Mouse (Mus musculus) Muller cell, postnatal 12 days (primary cell): ENCODE results near the gene Msl1.

Experiments
- DNase-seq: peaks from one replicate; pipeline ENCODE4 v3.0.0-alpha.2; 2015; ENCODE audit errors: inconsistent ontology term

Gene Msl1

DNA sequence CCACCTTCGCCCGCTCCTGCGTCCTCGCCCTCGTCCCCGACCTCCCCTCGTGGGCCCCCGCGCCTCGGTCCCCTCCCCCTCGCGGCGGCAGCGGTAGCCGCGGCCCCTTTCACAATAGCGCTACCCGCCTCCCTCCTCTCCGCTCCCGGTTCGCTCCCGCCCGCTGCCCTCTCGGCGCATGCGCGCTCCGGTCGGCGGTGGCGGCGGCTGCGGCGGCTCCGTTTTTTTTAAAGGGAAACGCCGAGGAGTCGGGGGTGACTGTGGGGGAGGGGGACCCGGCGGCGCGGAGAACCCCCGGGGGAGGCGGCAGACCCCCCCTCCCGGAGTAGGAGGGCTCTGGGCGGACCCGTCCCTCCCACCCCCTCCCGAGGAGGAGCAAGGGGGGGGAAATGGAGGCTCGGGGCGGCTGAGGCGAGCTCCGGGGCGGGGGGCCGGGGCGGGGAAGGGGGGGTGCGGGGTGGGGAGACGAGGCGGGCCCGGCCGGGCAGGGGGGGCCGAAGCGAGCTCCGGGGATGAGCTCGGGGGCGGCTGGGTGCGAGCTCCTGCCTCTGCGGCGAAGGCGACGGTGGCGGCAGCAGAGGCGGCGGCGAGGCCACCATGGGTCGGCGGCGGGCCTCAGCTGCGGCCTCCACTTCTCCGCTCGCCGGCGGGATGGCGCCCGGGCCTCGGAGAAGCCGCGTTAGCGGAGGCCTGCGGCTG lies at the start of gene Msl1:
Gene Msl1, plus strand, starts transcription at position 502 of the 699 bp plus-strand sequence.
- DNase-seq: peak; percentile 96

GRCm38 (mm10) chr11:98745932-98746853 lies 49.1 kb upstream of the Msl1 start:
- DNase-seq: no peak

- peak; percentile 75 for DNase-seq
Observed at GRCm38 (mm10) chr11:98746855-98747693, 48.2 kb upstream of the Msl1 start.

DNA sequence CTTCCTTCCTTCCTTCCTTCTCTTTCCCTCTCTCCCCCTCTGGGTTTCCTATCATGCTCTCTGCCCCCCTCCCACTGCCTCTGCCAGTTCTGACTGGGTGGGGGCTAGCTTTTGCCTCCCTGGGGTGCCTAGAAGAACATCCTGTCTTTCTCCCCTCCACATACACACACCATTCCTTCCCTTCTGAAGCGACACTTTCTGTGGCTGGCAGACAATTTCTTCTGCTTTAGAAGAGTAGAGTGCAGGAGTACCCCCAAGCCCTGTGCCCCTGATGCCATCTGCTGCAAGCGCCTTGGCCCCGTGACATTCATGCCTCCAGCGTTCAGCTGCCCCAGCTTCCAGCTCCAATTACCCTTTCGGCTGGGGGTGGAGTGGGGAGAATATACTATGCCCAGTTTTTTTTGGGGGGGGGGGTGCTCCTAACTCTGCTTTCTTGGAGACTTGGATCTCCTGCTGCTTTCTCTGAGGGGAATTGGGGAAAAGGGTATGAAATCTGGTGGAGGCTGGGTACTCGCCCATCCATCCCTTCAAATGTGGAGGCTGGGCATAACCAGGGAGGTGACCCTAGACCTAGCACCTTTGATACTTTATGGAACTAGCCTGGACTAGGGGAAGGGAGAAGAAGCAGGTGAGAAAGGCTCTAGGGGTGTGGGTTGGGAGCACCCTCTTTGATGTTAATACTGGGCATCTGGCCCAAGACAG lies 47.4 kb upstream of the Msl1 start:
- DNase-seq: peak; percentile 56

DNA sequence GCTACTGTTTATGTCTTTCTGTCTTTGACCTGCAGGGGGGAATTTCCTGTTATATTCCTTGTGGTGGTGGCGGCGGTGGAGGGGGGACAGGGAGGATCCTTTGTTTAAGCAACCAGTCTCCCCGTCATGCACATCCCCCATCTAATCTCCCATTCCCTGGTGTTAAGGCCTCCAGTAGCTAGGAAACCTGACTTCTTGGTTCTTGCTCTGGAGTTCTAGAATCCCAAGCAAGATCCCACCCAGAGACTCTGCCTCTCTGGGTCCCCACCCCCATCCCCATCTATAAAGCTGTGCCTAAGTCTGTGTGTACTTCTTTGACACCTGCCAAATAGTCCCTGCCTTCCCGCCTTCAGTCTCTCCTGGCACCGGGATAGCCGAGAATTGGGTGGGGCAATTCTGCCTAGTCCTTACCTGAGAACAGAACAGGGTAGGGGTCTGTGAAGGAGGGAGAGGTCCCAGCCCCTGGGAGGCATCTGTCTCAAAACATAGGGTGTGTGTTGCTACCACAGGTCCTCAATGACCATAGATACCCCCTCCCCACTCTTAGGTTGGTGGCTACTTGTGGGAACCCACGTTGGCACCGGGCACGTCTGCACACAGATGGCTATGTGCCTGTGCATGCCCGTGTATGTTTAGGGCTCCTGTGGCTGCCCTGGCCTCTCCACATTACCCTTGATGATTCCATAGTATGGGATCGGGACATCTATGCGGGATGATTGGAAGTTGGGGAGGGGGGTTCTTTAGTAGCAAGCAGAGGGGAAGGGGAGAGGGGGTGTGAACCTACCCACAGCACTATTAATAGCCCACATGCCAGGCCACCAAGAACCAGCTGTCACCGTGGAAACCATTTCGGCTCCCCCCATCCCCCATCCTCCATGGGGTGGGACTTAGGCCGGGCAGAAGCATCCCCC lies 46.6 kb upstream of the Msl1 start:
- no peak for DNase-seq

DNA sequence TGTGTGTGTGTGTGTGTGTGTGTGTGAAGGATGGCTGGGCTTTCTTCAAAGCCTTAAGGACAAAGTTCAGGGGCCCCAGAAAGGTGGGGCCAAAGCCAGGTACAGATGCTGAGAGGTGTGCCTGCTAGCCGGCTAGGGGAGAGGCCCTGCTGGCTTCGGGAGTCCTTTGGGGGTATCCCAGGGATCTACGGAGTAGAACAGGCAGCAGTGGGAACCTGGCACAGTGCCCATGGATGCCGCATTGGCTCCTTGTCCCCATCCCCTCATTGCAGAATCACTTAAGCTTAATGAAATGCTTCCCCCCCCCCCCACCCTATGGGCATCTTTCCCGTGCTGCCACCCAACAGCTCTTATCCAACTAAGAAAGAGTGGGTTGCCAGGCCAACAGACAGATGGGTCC lies 45.6 kb upstream of the Msl1 start:
- no peak for DNase-seq

GRCm38 (mm10) chr11:98750351-98751201 lies 44.7 kb upstream of the Msl1 start:
- peak; percentile 91 for DNase-seq

DNA sequence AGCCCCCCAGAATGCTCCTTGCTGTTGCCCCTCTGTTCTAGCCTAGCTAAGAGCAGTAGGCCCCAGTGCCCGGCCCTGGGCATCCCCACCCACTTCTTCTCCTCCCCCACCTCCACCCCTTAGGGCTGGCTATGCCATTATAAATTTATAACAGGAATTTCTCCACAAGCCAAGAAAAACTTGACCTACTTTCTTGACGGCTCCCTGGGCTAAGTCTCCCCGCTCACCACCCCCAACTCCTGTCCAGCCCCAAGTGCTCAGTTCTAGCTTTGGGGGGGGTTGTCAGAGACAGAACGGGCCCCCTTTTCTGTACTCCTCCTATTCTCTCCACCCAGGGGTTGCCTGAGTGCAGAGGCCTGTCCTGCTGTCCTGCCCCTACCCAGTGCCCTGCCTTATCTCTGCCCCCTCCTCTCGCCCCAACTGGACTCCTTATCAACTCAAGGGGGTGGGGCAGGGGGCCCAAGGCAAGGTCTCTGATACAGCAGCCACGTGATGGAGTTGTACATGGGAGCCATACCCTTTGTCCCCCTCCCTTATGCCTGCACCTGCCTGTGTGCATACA lies 44.0 kb upstream of the Msl1 start:
- no peak for DNase-seq

- DNase-seq: no peak
Observed at GRCm38 (mm10) chr11:98752562-98753140, 42.7 kb upstream of the Msl1 start.

DNA sequence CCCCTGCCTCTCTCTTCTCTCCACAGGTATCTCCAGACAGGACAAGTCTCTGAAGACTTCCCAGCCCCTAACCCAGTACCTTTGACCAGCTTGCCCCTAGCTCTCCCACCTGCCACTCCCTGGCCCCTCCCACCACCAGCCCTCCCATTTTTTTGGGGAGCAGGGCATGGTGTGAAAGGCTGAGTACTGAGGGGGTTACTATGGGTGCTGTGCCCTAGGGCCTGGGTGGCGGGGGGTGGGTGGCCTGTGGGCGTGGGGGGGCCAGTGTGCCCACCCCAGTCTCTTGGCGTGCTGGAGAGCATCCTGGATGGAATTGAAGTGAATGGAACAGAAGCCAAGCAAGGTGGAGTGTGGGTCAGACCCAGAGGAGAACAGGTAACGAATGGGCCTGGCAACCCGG lies 42.1 kb upstream of the Msl1 start:
- no peak for DNase-seq

- DNase-seq: no peak
Observed at GRCm38 (mm10) chr11:98754151-98754620, 41.1 kb upstream of the Msl1 start.

DNA sequence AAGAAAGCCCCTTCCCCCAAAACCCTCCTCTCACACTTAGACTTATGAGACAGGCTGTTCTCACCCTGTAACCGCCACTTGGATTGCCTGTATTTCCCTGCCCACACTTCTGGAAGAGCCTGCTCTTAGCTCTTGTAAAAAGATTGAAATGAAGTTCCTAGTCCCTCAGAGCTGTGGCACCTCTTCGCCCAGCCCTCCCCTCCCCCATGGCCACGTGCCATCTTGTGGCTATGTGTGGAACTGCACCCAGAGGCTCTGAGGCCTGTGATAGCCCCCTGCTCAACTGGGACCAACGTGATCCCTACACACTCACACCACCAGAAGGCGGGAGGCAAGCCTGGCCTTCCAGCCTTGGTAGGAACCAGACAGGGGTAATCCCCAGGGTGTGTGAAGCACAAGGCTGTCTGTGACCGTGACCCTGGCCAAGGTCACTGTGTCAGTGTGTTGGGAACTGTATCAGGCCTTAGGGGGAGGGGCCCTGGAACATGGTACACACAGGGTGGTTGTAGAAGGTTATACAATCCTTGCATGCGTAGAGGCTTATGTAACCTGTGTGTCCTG lies 40.6 kb upstream of the Msl1 start:
- DNase-seq: peak; percentile 87

DNA sequence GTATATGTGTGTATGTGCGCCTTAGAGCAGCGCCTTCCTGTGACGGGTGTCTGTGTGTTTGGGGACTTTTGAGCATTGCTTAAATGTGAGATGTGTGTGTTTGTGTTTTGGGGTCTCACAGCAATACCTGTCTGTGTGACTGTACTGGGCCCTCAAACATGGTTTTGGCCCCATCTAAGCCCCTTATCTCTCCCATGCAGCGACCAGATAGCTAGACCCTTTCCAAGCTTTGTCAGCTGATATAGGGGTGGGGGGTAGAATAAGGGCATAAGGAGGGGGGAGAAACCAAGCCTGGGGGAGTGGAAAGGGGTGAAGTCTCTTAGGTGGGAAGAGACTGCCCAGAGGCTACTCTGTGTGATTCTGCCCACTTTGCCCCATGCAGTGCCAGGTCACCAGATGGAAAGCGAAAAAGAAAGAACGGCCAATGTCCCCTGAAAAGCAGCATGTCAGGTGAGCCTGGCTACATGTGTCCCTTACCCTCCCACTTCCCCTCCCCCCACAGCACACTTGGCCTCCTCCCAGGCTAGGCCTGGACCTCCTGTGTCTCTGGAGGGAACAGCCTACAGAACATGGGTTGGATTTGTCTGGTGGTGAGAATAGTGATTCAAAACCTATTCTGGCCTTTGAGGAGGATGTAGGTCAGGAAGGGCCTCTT lies 39.5 kb upstream of the Msl1 start:
- no peak for DNase-seq

DNA sequence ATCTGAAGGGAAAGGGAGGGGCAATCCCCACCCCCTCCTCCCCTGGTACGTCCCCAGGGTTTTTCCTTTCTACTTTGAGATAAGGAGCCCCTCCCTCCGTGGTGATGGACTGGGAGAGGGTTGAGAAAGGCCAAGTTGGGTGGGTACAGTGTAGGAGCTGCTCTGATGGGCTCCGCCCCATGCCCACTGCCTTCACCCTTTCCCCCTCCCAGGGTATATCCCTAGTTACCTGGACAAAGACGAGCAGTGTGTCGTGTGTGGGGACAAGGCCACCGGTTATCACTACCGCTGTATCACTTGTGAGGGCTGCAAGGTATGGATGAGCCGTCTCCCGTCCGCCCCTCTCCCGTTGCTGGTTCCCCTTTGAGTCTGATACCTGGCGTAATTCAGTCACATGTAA lies 38.6 kb upstream of the Msl1 start:
- no peak for DNase-seq

DNA sequence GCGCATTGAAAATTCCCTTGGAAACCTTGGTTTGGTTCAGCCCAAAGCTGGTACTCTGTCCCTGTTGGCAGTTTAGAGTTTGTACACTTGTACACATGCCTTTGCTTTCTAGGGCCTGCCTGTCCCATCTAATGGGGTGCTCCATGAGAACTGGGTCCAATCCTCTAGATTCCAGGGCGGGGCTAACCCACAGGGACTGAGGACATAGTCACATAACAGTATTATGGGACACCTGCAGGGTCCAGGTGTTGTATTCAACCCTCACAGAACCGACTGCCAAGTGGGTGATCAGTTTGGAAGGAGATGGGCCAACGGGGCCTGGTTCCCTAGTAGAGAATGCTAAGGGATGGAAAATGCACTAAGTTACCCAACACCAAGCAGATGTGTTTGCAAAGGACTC lies 33.4 kb upstream of the Msl1 start:
- no peak for DNase-seq

DNA sequence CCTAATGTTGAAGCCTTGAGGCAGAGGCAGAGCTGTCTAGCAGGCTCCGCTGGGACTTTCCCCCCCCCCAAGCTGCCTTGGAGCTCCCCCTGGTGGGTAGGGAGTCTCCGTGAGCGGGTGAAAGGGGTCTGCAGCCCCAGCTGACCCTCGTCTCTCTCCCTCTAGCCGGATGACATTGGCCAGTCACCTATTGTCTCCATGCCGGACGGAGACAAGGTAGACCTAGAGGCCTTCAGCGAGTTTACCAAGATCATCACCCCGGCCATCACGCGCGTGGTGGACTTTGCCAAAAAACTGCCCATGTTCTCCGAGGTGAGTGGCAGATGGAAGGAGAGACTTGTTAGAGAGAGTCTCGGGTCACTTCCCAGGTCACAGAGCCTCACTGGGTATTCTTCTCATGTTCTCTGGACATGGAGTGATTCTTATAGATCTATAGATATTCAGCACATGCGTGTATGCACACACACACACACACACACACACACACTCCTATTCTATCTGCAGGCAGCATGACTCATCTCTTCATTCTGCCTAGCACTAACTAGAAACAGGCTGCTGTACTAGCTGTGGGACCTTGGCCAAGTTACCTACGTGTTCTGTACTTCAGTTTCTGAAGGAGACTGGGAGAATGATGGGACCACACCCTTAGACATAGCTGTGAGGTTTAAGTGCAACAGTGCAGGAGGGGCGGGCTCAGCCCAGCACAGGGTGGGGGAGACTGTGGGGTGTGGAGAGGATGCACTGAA lies 32.4 kb upstream of the Msl1 start:
- DNase-seq: no peak

DNA sequence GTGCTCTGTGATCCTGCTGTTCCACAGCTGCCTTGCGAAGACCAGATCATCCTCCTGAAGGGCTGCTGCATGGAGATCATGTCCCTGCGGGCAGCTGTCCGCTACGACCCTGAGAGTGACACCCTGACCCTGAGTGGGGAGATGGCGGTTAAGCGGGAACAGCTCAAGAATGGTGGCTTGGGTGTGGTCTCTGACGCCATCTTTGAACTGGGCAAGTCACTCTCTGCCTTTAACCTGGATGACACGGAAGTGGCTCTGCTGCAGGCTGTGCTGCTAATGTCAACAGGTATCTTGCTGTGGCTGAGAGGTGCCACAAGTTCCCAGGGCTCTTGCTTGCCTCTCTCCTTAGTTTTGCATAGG lies 31.8 kb upstream of the Msl1 start:
- DNase-seq: no peak
